Mouse (Mus musculus): ENCODE data around the gene Cbwd1.

The Cbwd1 gene

DNA sequence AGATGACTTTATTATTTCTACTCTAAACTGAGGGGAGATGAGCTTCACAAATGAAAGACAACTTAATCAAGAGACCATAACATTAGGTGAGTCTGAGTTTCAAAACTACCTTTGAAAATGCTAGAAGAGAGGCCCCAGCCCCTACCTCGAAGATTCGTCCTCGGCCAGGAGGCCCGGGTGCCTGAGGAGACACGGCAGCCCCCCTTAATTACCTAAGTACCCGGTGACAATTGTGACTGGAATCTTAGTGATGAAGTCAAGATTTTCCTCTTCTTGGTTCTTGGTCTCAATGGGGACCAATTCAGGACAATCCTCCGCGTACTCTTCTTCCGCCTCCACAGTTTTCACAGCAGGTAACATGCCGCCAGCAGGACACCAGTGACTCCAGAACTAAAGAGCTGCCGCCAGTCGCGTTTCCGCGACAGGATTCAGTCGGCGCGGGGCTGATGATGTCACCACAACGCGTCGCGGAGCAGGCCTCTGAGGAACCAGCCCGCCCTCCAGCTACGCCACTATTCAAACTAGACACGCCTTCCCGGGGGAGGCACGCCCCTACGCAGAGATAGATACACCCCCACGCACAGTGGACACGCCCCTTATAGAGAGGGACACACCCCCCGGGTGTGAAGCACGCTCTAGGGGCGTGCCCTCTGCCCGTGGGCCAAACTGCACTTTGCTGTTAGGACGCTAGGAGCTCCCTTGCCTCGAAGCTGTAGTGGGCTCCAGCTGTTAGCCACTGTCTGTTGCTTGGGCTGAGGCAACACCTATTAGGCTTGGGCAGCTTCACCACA, at the start of gene Cbwd1:
TSS of gene Cbwd1 (minus strand) at position 439 of the 791 bp plus-strand sequence.
- peak; percentile 98 for DNase-seq

DNA sequence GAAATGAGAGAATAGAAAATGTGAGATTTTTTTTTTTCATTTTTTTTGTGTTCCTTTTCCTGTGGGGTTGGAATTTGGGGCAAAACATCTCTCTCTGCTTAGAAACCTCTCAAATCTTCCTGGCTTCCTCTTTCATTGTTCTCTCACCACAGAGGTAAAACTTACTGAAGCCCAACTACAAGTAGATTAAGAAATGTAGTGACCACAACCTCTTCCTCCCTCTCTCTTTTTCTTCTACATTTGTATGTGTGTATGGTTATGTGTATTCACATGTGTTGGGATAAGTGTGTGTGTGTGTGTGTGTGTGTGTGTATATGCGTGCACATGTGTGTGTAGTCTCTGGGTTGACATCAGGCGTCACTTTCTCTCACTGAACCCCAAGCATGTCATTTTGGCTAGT, 47.1 kb upstream of the Cbwd1 start:
- no peak for DNase-seq

- DNase-seq, result no peak
Observed at GRCm38 (mm10) chr19:25006686-25007085, 45.3 kb upstream of the Cbwd1 start.

GRCm38 (mm10) chr19:25003810-25004209, 42.4 kb upstream of the Cbwd1 start:
- peak; percentile 21 for DNase-seq

- no peak for DNase-seq
Observed at GRCm38 (mm10) chr19:25002828-25003227, 41.4 kb upstream of the Cbwd1 start.

DNA sequence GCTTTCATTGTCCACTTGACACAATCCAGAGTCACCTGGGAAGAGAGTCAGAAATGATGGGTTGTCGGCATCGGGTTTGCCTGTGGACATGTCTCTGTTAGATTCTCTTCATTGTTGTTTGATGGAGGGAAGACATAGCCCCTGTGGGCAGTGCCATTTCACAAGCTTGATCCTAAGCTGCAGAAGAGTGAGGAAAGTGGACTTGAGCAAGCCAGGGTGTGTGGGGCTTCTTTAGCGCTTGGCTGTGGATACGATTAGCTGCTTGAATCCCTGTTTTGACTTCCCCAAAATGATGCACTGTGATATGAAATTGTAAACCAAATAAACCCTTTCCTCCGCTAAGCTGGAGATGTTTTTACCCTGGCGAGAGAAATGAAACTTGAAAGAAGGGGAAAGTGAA, 40.6 kb upstream of the Cbwd1 start:
- no peak for DNase-seq

DNA sequence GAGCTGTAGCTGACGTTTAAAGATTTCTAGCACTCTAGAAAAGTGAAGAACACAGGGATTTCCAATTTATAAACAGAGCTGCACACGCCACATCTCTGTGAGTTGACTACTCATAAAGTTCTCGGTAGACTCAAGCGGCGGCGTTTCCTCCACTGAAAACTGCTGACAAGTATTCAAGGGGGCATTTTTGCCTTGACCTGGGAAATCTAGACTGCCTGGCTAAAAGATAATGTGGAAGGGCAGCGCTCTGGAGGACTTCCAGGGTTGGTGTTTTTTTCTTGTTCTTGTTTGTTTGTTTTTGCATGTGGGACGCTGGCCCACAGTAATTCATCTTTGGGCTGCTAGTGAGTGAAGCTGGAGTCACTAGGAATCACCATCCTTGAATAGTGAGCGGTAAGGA, 38.7 kb upstream of the Cbwd1 start:
- DNase-seq, result peak; percentile 42

DNA sequence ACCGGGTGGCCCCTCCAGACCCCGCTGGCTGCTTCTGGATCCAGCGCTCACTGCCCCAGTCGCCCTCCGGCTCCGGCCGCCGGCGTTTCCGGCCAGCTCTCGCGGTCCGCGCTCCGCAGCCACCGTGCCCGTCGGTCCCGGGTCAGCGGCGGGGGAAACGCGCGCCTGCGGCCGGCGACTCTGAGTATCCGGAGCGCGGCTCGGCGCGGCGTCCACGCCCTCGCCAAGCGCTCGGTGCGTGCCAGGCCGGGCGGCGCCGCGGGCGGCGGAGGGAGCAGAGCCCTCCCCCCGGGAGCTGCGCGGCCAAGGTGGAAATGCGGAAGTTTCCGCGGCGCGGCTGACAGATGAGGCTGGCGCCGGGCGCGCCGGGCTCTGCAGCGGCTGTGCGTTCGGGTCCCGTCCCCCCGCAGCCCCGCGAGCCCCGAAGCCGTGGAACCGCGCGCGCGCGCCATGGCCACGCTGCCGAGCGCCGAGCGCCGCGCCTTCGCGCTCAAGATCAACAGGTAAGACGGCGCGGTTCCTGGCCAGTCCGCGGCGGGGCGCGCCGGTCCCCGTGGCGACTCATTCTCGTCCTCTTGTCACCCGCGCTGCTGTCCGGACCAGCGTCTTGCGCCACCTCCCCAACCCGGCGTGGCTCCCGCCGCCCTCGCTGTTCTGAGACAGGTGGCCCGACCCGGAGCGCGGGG, 37.9 kb upstream of the Cbwd1 start, which contains the start of gene Dock8:
TSS of gene Dock8 (plus strand) at position 334 of the 686 bp plus-strand sequence.
- peak; percentile 89 for DNase-seq

DNA sequence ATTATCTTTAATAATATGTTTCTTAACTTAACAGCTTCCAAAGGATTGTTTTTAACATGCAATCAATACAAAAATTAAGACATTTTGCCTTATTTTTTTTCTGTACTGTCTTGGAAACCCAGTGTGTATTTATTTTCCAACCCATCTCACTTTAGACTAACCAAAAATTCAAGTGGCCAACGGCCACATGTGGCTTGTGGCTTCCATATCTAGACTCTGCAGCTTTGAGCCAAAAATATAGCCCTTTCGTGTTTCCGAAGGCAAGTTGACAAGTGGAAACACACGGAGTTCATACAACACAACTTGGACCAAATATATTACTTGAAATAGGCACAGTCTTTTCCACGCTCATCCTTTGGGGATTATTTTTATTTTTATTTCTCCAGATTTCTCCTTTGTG, 37.2 kb upstream of the Cbwd1 start:
- no peak for DNase-seq

DNA sequence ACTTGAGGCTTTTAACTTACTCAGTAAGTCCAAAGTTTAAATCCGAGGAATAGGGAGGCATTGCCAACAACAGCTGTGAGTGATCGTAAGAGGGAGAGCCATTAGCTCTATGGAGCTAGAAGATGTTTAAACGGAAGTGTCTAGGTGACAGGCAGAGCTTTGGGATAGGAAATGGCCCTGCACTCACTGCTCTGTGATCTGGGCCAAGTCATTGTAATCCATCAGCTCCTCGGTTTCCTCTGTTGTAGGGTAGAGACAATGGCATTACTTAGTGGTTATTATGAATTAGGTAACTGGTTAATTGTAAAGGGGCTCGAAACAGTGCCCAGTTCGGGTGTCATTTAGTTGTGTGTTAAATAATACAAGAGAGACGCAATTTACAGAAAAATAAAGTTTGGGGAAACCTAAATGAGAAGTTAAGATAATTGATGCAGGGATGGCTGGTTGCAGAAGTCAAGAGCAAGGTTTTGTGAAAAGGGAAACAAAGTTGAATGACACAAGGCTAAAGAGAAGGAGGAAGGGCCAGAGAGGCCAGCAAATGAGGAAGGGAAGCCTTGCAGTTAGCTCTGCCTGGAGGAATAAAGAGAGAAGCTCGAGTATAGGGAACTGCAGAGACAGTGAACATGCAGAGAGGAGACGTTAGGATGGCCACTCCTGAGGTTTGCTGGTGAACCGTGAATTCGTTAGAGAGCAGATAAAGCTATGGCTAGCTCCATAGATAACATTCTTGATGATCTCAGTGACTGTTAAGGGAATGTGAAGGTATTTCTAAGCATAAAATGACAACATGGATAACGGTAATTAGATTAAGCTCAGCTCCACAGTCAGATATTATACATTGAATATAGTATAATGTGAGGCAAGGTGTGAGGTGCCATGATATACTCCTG, 35.6 kb upstream of the Cbwd1 start:
- DNase-seq, result peak; percentile 12

GRCm38 (mm10) chr19:24994900-24995299, 33.5 kb upstream of the Cbwd1 start:
- peak; percentile 30 for DNase-seq

DNA sequence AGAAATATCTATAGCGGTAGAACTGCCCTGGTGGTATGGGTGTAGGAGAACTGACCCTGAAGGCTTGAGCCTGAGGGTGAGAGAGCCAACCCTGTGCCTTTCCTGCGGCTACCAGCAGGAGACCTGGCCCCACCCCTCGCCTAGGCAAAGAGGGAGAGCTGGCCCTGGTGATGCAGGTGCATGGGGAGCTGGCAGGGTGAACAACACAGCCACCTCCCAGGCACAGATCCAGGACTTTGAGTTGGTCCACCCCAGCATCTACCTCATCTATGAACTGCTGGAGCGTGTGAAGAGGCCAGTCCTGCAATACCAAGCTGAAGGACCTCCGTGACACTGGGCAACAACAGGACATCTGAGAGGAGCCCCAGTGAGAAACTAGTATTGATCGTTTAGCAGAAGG, 32.1 kb upstream of the Cbwd1 start:
- peak; percentile 43 for DNase-seq

- DNase-seq, result no peak
Observed at GRCm38 (mm10) chr19:24990138-24990822, 28.9 kb upstream of the Cbwd1 start.

- no peak for DNase-seq
Observed at GRCm38 (mm10) chr19:24988831-24989230, 27.4 kb upstream of the Cbwd1 start.

DNA sequence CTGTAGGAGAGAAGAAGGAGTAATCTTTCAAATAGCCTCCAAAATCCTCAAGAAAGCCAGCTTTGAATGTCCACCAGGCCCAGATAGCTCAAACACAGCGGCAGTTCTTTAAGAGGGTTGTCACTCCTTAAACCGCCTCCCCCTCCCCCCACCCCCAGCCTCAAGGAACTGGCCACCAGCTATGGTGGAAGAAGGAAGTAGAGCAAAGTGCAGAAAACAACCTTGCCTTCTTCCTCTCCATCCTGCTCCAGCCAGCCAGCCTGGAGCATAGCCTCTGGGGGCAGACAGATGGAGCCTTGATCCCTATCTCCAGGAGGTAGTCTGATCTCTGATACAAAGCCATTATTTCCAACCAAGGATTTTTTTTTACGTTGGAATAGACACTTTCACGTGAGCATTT, 25.9 kb upstream of the Cbwd1 start:
- no peak for DNase-seq

DNA sequence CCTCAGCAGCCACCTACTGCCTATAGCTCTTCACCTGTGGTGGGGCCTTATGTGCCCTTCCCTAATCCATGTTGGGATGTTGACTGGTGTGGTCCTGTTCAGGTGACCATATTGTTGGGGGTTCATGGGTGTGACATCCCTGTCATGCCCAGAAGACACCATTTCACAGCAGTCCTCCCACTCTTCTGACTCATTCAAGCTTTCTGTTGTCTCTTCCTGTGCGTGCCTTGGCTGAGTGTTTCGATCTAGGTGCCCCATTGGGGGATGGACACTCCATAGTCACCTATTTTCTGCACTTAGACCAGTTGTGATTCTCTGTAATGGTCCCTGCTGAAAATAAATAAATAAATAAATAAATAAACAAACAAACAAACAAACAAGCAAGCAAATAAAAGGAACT, 23.6 kb upstream of the Cbwd1 start:
- no peak for DNase-seq

- no peak for DNase-seq
Observed at GRCm38 (mm10) chr19:24983857-24984498, 22.6 kb upstream of the Cbwd1 start.

DNA sequence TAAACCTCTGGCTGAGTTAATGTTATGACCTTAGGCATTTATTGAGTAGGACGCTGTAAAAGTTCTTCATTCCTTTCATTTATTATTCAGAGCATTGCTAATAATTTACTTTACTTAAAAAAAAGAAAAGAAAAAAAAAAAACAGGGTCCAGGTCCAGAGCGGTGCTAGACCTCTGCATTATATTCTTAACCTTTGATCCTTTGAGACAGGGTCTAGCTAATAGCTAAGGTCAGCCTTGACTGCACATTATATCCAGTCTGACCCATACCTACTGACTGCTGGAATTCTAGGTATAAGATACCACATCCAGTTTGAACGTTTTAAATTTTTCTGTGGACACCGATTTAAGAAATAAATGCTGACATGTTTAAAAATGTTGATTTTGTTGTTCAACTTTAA, 21.6 kb upstream of the Cbwd1 start:
- DNase-seq, result no peak

DNA sequence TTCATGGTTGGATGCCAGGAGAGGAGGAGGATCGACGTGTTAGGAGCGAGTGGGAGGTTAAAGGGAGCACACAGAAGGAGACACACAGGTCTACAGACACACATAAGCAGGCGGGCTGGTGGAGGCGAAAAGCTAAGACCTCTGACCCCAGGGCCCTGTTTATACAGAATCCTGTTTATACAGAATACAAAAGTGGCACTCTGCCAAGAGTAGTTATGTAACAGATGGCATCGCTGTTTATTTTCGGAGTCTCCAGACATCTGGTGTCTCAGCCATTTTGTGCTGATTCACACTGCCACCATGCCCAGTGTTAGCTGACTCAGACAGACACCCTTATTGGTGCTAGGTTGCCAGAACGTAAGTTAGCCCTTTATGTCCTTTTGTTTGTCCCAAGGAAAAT, 19.9 kb upstream of the Cbwd1 start:
- DNase-seq, result peak; percentile 63

GRCm38 (mm10) chr19:24978852-24979842, 17.7 kb upstream of the Cbwd1 start:
- peak; percentile 64 for DNase-seq

DNA sequence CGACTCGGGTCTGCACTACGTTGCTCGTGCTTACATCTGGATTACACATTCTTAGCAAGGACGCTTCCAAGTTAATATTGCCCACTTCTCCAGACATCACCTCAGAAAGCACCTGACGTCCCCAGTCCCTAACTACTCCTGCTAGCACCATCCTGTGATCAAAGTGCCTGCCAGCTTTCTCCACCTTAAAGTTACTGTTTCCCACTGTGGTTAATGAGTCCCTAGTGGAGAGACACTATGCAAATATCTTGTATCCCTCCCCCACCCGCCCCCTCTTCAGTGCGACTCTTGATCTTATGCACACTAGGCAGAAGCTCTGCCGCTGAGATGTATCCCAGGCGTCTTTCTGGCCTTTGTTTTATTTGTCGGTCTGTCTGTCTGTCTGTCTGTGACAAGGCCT, 16.6 kb upstream of the Cbwd1 start:
- peak; percentile 81 for DNase-seq

Measured in kidney, postnatal 14 days (tissue).